Mouse (Mus musculus): ENCODE measurements at regions not wholly inside any gene's neighbourhood (a gene's known extent, or its start where the extent isn't known, plus 50 kb on each side); places are given as distances from the start of the nearest gene placed in this dataset.
A peak's percentile ranks its signal among the peaks of the same experiment; 100 is the strongest.
"Not testable (repeated sequence)": the region's sequence is repeated elsewhere in the genome, so short reads cannot be mapped to it uniquely, and the experiment has no call there.

- DNase-seq (ENCODE audit: low spot score in 2 of 2): no peak
These were observed 1003.2 kb upstream of the 4930412O13Rik start for GRCm38 (mm10) chr2:8877855-8878254.

DNA sequence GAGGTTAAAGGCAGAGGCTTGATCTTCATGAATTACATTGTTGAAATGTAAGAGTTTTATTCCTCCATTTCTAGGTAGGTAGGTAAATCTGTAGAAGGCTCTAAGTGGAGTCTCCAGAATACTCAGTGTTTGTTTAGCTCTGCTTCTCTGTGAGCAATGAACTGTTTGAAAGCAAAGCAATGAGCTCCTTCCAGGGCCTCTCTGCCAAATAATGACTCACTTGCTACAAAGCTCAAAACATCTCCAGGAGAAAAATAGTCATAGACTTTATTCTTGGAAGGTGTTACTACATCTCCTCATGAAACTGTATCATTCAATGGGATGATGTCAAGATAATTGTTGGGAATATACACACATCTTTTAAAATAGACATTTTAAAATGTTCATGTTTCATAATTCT lies 968.6 kb upstream of the 4930412O13Rik start:
- peak in 1 of 2 experiments; percentile 1 for DNase-seq (ENCODE audit: low spot score in 2 of 2)

GRCm38 (mm10) chr2:8924856-8925255 lies 956.2 kb upstream of the 4930412O13Rik start:
- no peak for DNase-seq (ENCODE audit: low spot score in 2 of 2)

GRCm38 (mm10) chr2:8941574-8941973 lies 939.5 kb upstream of the 4930412O13Rik start:
- DNase-seq (ENCODE audit: low spot score in 2 of 2): no peak

GRCm38 (mm10) chr2:8958938-8959337 lies 922.1 kb upstream of the 4930412O13Rik start:
- no peak for DNase-seq (ENCODE audit: low spot score in 2 of 2)

GRCm38 (mm10) chr2:8964952-8965668 lies 915.9 kb upstream of the 4930412O13Rik start:
- no peak for DNase-seq (ENCODE audit: low spot score in 2 of 2)

- no peak for DNase-seq (ENCODE audit: low spot score in 2 of 2)
These were observed 905.4 kb upstream of the 4930412O13Rik start for GRCm38 (mm10) chr2:8975635-8976034.

DNA sequence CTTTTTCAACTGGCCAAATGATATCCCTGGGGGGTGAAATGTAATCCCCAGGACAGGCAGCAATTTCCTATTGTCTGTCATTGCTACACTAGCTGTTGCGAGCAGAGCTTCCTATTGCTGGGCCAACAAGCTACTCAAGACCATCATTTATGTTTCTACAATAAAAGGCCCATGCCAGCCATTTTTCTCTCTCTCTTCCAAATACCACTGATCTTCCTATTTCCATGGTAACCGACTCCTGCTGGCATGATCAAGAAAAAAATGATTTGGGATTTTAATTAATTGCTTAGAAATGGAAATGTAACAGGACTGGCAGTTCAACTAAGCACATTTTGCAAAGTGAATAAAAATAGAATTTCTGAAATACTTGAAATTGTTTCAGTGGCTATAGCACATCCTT lies 868.7 kb upstream of the 4930412O13Rik start:
- no peak for DNase-seq (ENCODE audit: low spot score in 2 of 2)

DNA sequence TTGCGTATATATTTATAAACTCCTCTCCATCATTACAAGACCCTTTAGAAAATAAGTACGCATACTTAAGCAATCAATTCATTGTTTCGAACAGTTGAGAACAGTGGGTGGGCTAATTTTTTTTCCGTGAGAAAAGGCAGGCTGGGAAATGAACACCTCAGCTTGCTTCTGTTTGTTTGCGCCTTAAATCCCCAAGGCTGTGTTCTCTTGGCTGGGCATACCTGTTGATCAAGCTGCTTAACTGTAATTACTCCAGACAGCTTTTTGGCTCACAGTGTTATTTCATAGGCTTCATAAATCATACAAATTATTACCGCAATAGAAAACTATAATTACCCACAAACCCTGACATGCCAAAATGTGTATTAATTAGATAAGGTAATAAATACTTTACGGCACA lies 848.0 kb upstream of the 4930412O13Rik start:
- DNase-seq (ENCODE audit: low spot score in 2 of 2): no peak

GRCm38 (mm10) chr2:9042355-9042754 lies 838.7 kb upstream of the 4930412O13Rik start:
- DNase-seq (ENCODE audit: low spot score in 2 of 2): not testable (repeated sequence)

DNA sequence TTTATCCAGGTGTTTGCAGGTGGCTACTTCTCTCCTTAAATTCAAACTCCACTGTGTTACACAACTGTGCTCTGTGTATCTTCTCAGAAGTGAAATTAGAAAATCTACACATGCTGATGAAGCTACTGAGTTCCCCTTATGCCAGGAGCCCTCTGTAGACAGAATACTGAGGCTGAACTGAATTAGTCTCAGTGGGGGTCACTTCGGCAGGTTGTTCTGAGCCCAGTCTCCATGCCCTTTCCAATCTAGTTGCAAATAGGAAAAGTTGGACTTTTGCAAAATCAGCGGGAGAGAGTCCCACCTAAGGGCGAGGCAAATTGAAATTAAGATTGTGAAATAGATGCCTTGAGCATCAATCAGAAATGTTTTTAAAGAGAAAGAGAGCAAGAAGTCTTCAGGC lies 833.1 kb upstream of the 4930412O13Rik start:
- DNase-seq (ENCODE audit: low spot score in 2 of 2): no peak

DNA sequence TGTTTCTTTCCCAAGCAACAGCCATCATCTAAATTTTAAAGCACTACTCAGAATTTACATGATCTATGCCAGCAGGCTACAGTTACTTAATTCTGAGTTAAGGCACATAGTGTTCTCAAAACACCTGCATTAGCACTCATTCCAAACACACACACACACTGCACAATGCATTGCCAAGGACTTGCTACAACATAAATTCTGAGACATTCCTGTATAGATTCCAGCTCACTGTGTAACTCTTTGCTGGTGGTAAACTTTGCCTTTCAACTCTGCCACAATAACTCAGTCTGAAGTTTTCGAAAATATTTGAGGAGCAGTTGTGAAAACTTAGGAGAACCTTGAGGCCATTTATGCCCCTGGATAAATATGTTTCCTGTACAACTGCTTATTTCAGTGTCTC lies 807.2 kb upstream of the 4930412O13Rik start:
- DNase-seq (ENCODE audit: low spot score in 2 of 2): no peak

GRCm38 (mm10) chr2:9078158-9078557 lies 802.9 kb upstream of the 4930412O13Rik start:
- no peak for DNase-seq (ENCODE audit: low spot score in 2 of 2)

DNA sequence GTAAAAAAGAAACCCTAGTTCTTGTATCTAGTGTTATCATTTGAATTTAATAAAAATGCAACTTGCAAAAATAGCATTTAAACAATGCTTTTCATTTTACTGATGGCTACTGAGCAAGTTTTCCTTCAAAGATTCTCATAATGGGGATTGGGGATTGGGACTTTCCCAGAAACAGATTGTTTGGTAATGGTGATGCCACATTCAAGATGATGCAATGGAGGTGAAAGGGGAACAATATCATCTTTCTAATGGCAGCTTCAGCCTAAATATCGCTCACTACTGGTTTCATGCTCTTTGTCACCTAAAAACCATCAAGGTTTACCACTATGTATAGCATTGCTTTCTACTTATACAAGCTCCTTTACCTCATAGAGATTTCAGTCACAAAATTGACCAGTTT lies 799.3 kb upstream of the 4930412O13Rik start:
- DNase-seq (ENCODE audit: low spot score in 2 of 2): no peak

DNA sequence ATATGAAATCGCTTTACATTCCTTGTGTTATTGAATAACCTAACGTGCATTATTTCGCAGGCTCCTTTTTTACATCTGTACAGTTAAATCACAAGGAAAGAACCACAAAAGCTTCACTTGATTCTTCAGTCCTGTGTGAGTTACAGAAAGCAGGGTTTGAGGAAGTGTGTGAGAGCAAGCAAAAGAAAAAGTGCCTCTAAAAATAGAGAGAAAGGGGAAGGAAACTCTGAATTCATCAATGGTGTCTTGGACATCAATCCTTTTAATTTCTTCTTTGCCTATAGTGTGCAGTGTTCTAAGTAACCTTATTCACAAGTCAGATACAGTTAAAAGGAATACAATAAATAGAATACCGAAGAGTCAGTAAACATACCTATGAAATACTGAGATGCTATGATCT lies 785.7 kb upstream of the 4930412O13Rik start:
- DNase-seq (ENCODE audit: low spot score in 2 of 2): no peak

DNA sequence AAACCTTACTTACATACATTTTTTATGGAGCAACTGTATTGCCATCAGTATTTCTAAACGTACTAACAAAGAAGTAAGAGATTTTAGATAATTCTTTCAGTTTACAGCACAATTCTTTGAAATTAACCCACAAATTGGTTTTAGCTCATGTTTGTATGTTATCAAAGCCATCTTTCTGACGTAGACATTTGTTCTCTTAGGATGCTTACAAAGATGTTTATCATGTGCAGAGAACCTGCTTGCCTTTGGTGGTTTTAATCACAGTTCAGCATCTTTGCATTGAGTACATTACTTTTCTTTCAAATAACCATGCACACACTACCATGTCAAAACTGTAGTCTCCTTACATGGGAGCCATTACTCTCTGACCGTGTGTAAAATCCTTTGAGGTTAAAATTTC lies 764.4 kb upstream of the 4930412O13Rik start:
- no peak for DNase-seq (ENCODE audit: low spot score in 2 of 2)

DNA sequence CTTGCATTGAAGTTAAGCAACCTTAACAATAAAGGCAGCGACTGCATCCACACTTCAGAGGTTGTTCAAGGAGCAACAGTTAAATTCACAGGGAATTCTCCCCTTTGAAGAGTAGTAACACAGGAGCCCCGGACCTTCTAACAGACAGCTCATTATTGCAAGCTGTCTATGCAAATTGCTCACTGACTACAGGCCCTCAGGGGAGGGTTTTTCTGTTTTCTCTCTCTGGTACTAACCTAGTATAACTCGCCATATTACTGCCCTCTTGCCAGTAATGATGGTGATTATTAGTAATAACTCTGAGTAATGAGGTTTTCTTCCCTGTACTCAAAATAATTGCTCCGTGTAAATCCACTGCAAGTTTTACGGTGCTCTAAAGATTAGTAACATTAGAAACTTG lies 763.5 kb upstream of the 4930412O13Rik start:
- no peak for DNase-seq (ENCODE audit: low spot score in 2 of 2)

DNA sequence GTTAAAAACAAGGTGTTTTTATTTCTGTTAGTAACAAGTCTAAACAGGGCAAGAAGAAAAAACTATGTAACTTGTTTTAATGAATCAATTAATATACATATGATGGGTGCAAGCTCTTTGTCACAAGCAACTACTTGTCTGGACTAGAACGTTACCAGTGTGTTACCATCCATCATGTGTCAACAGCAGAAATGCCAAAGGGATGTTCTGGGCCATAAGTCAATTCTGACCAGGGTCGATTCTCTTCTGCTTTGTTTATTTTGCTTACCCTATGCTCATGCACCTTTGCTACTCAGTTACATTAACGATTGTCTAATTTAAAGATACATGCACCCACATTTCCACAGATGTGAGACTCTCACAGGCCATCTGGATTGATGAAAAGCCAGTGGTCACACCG lies 744.1 kb upstream of the 4930412O13Rik start:
- no peak for DNase-seq (ENCODE audit: low spot score in 2 of 2)

- DNase-seq (ENCODE audit: low spot score in 2 of 2): no peak
These were observed 739.6 kb upstream of the 4930412O13Rik start for GRCm38 (mm10) chr2:9141411-9141810.

DNA sequence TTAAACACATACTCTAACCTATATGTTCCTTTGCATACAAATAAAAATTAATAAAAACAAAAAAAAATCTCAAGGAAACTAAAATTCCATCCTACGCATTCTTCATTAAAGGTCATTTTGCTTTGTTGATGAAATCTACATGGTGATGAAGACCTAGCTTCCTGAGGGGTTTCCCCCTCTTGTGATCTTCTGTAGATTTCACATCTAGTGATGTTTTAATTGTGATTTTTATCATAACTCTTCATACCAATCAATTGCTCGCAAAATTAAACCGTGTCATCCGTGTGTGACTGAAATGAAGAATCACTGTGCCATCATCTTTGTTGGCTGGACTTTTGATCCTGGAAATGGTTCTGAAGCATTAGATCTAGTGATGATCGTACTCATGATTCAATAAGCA lies 725.4 kb upstream of the 4930412O13Rik start:
- DNase-seq (ENCODE audit: low spot score in 2 of 2): no peak

DNA sequence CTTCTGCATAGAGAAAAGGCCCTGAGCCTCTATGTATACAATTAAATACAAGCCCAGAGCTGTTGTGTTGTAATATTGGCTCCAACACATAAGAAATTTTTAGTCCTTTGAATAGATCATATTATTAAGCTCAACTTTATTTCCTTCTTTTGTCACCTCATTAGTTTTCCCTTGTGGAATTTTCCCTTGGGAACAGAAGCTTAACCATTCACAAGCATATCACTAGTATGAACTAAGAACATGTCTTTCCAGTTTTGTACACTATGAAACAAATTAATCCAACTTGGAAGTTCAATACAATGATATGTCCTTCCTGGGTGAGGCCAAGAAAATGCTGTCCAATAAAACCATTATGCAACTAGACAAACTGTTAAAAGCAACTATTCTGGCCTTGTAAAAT lies 720.9 kb upstream of the 4930412O13Rik start:
- DNase-seq (ENCODE audit: low spot score in 2 of 2): no peak

DNA sequence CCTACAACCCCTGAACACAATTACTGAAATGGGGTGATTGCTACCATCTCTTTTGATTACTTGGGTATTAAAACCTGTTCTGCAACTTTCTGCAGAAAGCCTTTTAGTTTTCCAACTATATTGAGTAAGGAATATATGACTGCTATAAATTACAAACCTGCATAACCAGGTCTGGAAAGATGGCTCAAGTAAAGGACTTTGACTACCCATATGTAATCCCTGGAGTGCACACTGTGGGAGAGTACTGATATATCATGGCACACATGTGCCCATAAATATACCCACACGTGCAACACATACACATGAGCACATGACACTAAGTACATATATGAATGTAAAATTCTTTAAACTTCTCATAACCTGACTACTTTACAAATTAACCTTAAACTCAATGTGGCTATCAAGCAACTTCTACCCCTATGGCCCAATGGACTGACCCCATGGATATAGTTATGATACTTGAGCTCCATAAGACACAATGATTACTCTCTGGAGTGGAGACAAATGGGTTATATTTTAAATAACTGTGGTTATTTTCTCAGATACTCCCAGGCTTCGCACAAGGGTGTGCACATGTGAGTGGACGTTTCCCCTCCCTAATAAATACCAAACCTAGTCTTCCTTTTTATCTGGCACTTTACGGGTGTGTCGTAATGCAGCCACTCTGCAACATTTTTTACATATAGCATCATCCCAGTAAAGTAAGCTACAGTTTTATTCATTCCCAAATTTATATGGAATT lies 717.1 kb upstream of the 4930412O13Rik start:
- DNase-seq (ENCODE audit: low spot score in 2 of 2): no peak

GRCm38 (mm10) chr2:9182127-9182526 lies 698.9 kb upstream of the 4930412O13Rik start:
- DNase-seq (ENCODE audit: low spot score in 2 of 2): no peak

All from frontal cortex, postnatal 36 days (tissue).